Mouse (Mus musculus) embryonic facial prominence, embryonic 15.5 days (tissue): ENCODE measurements around the gene Olfr1393. TPM values are rescaled to one million over a fixed set of nuclear protein-coding genes. Genes with fewer than 3 reads are reported as not detected.

Source experiments
- ATAC-seq: fragments of 200-750 bp; cut with Nextera tagmentation; 2 replicates; pipeline ENCODE4 v1.8.0; 2017; ENCODE audit warnings: low read depth, moderate TSS enrichment; ENCODE audit not compliant: insufficient number of reproducible peaks, low FRiP score, low TSS enrichment
- H3K27ac ChIP-seq: fragments of 300-500 bp; sonication (generic); replicated peaks from 2 replicates; pipeline ENCODE4 v1.5.1; 2015; ENCODE audit warnings: mild to moderate bottlenecking, inconsistent platforms
- H3K27me3 ChIP-seq: fragments of 300-500 bp; sonication (generic); 2 replicates; pipeline ENCODE4 v1.6.1; 2015; ENCODE audit warnings: inconsistent platforms
- H3K36me3 ChIP-seq: fragments of 300-500 bp; sonication (generic); 2 replicates; pipeline ENCODE4 v1.6.1; 2015; ENCODE audit warnings: mild to moderate bottlenecking, inconsistent platforms
- H3K4me1 ChIP-seq: fragments of 300-500 bp; sonication (generic); 2 replicates; pipeline ENCODE4 v1.6.1; 2015; ENCODE audit warnings: inconsistent platforms
- H3K4me2 ChIP-seq: fragments of 300-500 bp; sonication (generic); replicated peaks from 2 replicates; pipeline ENCODE4 v1.6.1; 2015; ENCODE audit warnings: mild to moderate bottlenecking, inconsistent platforms
- H3K4me3 ChIP-seq: fragments of 300-500 bp; sonication (generic); replicated peaks from 2 replicates; pipeline ENCODE4 v1.5.1; 2015; ENCODE audit warnings: mild to moderate bottlenecking, inconsistent platforms
- H3K9ac ChIP-seq: fragments of 300-500 bp; sonication (generic); 2 replicates; pipeline ENCODE4 v1.6.1; 2015; ENCODE audit warnings: inconsistent platforms
- H3K9me3 ChIP-seq: fragments of 300-500 bp; sonication (generic); replicated peaks from 2 replicates; pipeline ENCODE4 v1.6.1; 2016; ENCODE audit warnings: inconsistent platforms
- WGBS: fragments of 180-500 bp; shearing (Covaris S2); methylation state at CpG from one replicate; pipeline ENCODE4 v1.1.7; 2015; 5-methylcytosine and 5-hydroxymethylcytosine counted together
- polyA plus RNA-seq: library from polyadenylated mRNA; unstranded; fragments of >200 nt; fragmentation: Nextera tagmentation; extraction: Ambion mirVana; gene quantifications from 2 replicates; pipeline ENCODE4 v1.2.1, GENCODE M21; 2015

Olfr1393 gene
- polyA plus RNA-seq, 1 experiment from 2014 or later, result 0.11 TPM

GRCm38 (mm10) chr11:49329686-49330085 lies 51.6 kb downstream of the Olfr1393 start:
- 68% methylated on average over 1 of the region's 1 CpGs for WGBS
- no peak overlapping the region for H3K4me3 ChIP-seq
- no peak for ATAC-seq

More at GRCm38 (mm10) chr11:49329686-49330085, 51.6 kb downstream of the Olfr1393 start:
- Histone ChIP-seq H3K9ac (no peak overlapping the region), H3K27ac (no peak overlapping the region), H3K4me1 (no peaks in the 10 kb centered on the region), H3K9me3 (no peaks in the 10 kb centered on the region), H3K36me3 (no peaks in the 10 kb centered on the region), H3K27me3 (no peaks in the 10 kb centered on the region), H3K4me2 (no peak overlapping the region)

Other genes starting within 250 kb of the Olfr1393 start
- 0.83 and 0.91 TPM in 2 replicates for gene 9930111J21Rik2, start 227.1 kb upstream of the Olfr1393 start, polyA plus RNA-seq
- gene Tgtp2, start 214.1 kb upstream of the Olfr1393 start, polyA plus RNA-seq, result 0.21 TPM in 2 replicates
- gene Ifi47, start 201.7 kb upstream of the Olfr1393 start, polyA plus RNA-seq, result 2.1 and 2.6 TPM in 2 replicates
- 0.17 and 0.27 TPM in 2 replicates for gene Olfr1396, start 163.4 kb upstream of the Olfr1393 start, polyA plus RNA-seq
- 0.25 and 0.51 TPM in 2 replicates for gene Olfr1395, start 136.0 kb upstream of the Olfr1393 start, polyA plus RNA-seq
- 0.05 TPM in 2 replicates for gene Olfr1394, start 123.9 kb upstream of the Olfr1393 start, polyA plus RNA-seq
- 1.7 and 2.2 TPM in 2 replicates for gene Btnl9, start 91.1 kb upstream of the Olfr1393 start, polyA plus RNA-seq
- gene Zfp62, start 75.0 kb upstream of the Olfr1393 start, polyA plus RNA-seq, result 36.0 and 36.7 TPM in 2 replicates
- gene Mgat1, start 34.1 kb upstream of the Olfr1393 start, polyA plus RNA-seq, result 71.7 and 75.4 TPM in 2 replicates
- gene Olfr1392, start 7.0 kb downstream of the Olfr1393 start, polyA plus RNA-seq, result not detected in 2 replicates
- gene Olfr10, start 26.4 kb downstream of the Olfr1393 start, polyA plus RNA-seq, result not detected in 2 replicates
- gene Olfr1391, start 44.4 kb downstream of the Olfr1393 start, polyA plus RNA-seq, result 0.08 TPM in 1 of 2 replicates, not detected in the other
- gene Olfr1390, start 56.9 kb downstream of the Olfr1393 start, polyA plus RNA-seq, result not detected in 2 replicates
- gene Olfr1389, start 144.8 kb downstream of the Olfr1393 start, polyA plus RNA-seq, result 0.05 TPM in 1 of 2 replicates, not detected in the other
- gene Olfr1388, start 158.3 kb downstream of the Olfr1393 start, polyA plus RNA-seq, result 0.12 TPM in 2 replicates
- 0.23 TPM in 1 of 2 replicates, not detected in the other for gene Olfr1387, start 177.0 kb downstream of the Olfr1393 start, polyA plus RNA-seq
- gene Olfr1386, start 186.7 kb downstream of the Olfr1393 start, polyA plus RNA-seq, result 0.19 TPM in 1 of 2 replicates, not detected in the other
- gene Olfr1385, start 210.8 kb downstream of the Olfr1393 start, polyA plus RNA-seq, result not detected in 2 replicates
- gene Olfr1384, start 228.4 kb downstream of the Olfr1393 start, polyA plus RNA-seq, result not detected in 2 replicates
- 0.12 TPM in 1 of 2 replicates, not detected in the other for gene Olfr1383, start 241.3 kb downstream of the Olfr1393 start, polyA plus RNA-seq
- not detected in 2 replicates for gene Olfr1382, start 249.9 kb downstream of the Olfr1393 start, polyA plus RNA-seq